Mouse (Mus musculus): ENCODE measurements at regions not wholly inside any gene's neighbourhood (a gene's known extent, or its start where the extent isn't known, plus 50 kb on each side); places are given as distances from the start of the nearest gene placed in this dataset.

DNA sequence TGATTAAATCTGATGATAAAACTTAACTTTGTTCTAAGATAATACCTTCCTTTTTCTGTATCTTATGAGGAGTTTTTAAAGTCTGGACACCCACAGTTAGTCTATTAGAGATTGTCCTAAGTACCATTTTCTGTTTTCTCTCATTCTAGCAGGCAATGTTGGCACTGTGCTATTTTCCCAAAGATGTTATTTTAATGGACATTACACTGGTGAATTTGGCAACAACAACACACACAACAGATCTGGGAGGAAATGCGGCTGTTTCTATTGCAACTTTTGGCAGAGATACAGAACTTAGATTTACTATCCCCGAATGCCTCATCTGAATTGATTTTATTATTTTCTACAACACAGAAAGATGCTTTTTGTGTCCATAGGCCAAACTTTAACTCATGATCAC lies 720.9 kb downstream of the Dach1 start:
- intact Hi-C loops (cut with DNase I) = no loop called here

DNA sequence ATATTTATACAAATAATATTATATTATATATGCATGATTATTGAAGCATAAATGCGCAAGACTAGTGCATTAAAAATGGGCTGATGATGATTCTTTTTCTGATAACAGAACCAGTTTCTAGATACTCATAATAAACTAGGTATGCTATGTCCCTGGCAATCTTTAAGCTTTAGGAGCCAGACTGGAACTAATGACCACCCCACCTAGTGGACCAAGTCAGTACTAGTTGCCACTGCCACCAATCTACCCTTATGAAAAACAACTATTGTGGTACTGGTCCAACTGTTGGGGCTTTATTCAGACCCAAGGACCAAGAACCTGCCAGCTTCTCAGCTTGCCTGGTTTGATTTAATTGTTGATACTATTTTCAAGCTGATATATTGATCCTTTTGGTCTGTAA lies 722.8 kb downstream of the Dach1 start:
- intact Hi-C loops (cut with DNase I) = no loop called here

DNA sequence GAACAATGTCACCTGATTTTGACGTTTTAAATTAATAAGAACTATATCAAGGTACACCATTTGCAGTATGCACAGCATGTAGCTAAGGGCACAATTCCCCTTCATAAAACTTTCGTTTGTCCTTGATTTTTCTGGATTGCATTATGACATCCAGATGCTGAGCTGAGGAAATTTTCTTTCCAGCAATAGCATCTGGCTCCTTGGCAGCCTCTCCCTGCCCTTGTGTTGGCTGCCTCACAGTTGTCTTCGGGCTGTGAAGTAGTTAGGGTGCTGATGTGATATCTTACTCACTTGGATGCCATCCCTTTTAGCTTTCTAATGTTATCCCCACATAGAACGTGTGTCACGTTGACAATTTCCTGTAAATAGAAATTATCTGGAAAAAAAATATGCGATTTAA lies 729.2 kb downstream of the Dach1 start:
- intact Hi-C loops (cut with DNase I) = no loop called here

DNA sequence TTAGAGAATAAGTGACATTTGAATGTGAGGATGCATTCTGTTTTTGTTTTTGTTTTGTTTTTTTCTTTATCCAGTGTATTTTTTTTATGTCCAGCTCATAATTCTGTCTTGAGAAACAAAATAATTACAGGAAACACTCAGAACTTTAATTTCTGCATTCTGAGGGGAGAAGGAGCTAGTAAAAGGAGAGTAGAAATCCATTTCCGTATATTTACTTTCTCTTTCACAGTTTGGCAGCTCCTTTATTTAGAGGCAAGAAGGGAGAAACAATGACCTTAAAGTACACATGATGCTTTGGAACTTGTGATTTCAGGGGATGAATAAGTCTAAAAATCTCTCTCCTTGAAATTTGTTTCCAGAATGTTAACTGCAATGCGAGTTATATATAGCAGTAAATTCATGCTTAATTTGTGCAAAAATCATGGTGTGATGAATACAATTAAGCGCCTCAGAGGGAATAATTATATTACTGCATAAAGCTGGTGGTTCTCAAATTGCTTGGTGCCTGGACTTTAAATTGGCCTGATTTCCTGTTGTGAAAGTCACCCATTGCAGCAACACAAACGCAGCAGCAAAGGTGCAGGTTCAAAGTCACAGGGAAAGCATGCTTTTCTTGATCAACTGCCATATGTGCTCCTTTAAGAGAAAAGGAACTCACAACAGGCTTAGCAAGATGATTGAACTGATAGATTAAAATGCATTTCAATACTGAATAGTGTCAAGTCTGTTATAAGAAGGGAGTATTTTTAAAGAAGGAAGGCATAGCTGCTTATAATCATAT lies 733.9 kb downstream of the Dach1 start:
- intact Hi-C loops (cut with DNase I) = no loop called here

DNA sequence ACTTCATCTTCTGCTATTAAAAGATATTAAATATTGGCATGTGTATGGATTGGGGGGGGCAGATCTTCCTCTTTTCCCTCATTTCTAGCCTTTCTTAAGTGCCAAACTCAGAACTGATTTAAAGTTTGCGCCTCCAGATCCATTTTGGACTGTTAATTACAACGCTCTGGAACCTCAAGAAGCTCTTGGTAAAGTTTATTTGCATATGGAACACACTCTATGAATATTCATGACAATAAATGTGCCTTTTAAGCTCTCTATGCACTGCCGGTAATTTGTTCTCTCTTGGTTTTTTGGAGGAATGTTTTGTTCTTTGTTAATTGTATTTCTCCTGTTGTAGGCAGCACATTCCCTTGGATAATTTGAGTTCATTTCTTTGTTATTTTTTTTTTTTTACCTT lies 738.3 kb downstream of the Dach1 start:
- intact Hi-C loops (cut with DNase I) = no loop called here

DNA sequence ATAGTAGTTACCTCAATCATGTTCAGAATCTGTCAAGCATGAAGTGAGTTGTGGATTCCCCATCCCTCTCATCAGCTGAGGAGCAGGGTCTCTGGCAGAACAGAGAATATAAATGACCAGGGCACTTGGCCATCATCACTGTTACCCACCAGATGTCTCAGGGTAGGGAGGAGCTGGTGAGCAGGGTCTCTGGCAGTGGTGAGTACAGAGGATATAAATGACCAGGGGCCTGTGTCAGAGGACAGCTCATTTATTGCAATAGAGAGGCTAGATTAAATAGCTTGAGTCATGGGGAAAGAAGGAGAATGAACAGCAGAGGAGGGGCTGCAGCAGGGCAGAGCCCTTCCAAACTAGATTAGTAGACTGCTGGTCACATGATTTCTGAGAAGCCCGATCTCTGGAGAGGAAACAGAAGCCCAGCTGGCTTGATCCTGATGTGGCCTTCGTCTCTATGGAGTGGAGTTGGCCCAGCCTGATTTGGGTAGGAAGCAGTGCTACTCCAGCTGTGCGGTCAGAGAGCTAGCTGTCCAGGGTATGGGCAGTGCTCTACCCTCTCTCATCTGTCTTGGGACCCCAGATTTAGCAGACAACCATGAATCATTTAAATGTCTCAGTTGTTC lies 766.3 kb downstream of the Dach1 start:
- intact Hi-C loops (cut with DNase I) = no loop called here

DNA sequence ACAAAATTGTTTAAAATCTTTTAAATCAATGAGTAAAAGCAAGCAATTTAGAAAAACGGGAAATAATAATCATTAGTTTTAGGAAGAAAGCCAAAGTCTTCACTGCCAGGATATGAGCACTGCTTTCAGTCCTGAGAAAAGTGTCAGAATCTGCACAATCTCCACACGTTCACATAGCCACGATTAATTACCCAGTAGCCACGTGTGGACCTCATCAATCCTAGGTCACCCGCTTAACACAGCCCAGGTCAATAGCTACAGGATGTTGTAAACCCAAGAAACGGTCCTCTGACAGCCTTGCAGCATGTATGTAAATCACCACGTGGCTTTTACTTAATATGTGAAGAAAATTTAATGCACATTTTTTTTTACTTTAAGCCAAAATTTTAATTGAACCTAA lies 773.2 kb downstream of the Dach1 start:
- intact Hi-C loops (cut with DNase I) = no loop called here

DNA sequence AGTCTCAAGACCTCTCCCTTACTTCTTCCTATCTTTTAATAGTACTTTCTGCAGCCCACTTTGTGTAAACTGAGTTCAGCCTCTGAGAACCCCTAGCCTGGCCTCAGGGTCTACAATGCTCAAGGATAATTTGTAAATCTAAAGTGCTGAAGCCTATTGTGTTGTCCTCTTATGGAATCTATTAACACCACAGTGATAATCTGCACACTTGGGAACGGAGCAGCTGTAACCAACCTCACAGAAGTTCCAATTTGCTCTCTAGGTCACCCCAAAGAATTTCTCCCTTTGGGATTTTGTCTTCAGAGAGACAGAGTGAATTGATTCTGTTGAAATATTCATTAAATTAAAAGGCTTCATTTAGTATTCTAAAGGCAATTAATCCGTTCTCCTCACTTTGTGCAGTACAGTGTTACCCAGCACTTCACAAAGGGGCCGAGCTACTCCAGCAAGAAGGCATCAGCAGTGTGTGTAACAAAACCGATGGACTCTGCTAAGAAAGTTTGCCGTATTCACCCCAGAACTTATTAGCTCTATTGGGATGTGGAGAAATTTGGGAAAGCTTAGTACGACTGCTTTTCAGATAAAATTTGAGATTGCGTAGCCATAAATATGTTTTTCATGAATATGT lies 773.7 kb downstream of the Dach1 start:
- intact Hi-C loops (cut with DNase I) = no loop called here

DNA sequence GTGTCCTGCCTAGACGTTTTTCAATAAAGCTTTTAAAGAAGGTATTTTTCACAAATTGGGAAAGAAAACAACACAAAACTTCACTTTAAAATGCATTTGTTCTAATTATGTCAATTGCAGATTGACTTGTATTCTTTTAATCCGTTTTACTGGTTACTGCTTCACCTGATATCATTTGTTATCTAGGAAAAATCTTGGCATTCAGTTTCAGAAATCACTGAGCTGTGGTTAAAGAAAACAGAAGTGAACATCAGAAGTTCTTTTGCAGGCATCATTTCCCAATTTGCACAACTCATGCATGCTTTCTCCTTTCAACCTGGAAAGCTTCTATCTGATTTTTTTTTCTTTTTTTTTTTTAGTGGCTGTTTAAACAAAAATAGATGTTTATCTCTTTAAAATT lies 780.6 kb downstream of the Dach1 start:
- intact Hi-C loops (cut with DNase I) = no loop called here

DNA sequence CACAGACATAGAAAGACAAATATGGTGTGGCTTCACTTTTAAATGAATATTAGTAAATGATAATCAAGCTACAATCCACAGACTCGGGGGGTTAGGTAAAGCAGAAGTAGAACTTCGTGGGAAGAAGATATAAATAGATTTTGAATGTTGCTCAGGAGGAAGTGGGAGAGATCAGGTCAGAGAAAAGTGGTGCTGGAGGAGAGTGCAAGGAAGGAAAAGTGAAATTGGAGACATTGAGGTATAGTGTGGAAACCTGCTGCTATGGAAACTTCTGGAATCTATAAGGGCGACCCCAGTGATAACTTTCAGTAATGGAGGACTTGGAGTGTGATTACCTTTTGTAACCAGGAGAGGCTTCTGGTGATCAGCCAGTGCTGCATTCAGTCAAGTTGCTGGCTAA lies 789.4 kb downstream of the Dach1 start:
- intact Hi-C loops (cut with DNase I) = no loop called here

DNA sequence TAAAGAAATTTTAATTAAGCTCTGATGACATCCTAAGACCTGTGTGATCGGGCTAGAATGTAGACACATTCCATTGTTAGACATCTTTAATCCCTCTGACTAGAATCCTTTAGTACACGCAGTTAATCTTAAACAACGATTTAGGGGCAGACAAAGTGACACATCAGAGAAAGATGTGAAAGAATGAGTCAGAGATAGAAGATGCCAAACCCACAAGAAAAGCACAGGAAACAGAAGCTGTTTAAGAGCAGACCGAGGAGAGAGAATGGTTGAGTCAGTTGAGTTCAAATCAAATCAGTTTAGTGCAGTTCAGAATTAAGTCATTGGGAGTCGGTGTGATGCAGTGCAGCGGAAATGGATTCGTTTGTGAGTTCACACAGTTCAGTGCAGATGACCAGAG lies 812.6 kb downstream of the Dach1 start:
- intact Hi-C loops (cut with DNase I) = no loop called here

DNA sequence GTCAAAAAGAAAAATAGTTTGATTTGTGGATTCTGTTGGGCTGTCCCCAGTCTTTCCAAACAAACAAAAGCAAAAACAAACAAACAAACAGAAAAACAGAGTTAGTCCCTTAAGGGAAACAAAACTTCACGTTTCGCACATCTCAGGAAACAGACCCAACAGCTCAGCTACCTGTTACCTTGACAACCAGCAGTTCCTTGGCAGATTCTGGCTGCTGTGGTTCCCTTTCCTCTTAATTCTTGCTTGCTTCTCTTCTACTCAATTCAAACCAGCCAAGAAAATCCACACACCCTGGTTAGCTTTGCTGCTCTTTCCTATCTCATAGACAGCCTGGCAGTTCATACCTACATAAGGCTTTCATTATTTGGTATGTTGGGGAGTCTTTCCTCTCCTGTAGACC lies 821.6 kb downstream of the Dach1 start:
- intact Hi-C loops (cut with DNase I) = no loop called here

DNA sequence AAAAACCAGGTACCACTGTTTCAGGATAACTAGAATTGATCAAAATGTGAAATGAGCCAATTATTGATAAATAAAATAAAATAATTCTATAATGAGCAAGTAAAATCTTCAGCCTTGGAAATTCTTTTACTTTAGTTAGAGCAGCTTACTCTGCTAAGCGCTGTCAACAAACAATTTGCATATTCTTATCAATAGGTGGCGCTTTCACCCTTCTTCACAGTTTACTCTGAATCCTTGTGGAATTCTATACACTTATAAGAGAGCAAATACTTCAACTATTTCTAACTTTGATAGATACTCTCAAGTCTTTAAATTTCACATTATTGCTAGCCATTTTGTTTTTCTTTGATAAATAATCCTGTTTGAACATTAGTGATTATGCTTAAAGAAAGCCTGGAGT lies 812.5 kb upstream of the Klhl1 start:
- intact Hi-C loops (cut with DNase I) = no loop called here

DNA sequence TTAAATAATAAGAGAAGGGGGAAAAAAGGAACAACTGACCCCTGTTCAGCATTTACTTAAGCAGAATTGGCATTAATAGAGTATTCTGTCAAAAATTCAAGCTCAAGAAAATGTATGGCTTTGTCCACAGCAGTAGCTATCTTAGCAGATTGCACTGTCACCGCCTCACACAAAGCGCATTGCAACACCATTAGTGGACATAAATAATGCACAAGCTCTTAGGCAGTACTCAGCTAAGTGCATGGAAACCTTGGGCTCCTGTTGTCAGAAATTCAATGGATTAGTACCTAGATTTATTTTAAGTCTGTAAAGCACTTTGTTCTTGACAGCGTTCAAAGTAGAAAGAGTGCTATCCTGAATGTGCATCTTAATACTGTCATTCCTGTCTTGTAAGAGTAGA lies 811.1 kb upstream of the Klhl1 start:
- intact Hi-C loops (cut with DNase I) = no loop called here

DNA sequence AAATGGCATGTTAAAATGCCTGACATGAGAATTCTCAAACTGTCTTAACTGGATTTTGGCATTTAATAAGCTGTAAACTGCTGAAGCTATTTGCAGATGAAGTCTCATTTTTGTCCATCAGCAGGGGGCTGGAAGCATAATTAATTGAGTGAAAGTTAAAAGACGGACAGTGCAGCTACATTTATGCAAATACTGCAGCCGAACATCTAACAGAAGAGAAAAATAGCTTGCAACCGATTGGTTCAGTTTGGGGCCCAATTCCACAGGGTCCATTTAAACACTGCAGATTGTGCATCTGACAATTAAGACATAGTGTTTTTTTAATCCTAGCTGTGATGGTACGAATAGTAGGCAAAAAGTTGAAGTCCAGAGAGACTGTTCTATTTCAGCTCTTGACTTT lies 774.2 kb upstream of the Klhl1 start:
- intact Hi-C loops (cut with DNase I) = no loop called here

DNA sequence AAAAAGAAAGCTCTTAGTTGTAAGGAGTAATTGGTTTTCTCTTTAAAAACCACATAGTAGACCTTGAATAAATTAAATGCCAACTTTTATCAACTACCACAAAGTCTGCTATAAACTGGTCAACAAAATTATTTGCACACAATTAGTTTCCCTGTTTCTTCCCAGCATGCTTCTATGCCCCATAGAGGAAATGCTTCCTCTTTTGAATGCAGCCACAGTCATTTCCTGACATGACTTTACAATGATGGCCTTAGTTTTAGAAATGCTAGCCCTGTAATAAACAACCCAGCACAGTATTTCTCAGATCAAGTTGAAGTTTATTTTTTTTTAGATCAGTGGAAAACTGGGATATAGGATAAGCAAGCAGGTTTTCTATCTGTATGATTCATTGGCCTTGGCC lies 768.5 kb upstream of the Klhl1 start:
- intact Hi-C loops (cut with DNase I) = no loop called here

DNA sequence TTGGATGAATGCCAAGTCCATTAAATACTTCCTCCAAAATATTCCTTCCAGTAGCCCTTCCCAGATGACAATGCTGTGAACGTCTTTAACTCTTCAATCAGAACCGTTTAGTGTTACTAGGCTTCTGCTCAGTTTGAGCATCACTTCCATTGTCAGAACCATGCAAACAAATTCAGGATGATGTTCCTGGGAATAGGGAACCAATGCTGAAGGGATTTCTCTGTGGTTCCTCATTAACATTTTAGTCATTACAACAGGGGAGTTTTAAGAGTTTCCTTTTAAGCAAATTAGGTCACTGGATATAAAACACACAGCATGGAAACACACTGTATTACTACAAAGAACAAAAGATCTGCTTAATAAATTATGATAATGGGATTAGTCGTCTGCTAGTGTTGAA lies 739.6 kb upstream of the Klhl1 start:
- intact Hi-C loops (cut with DNase I) = no loop called here

All from adrenal gland (tissue).